Mouse (Mus musculus): ENCODE measurements at regions not wholly inside any gene's neighbourhood (a gene's known extent, or its start where the extent isn't known, plus 50 kb on each side); places are given as distances from the start of the nearest gene placed in this dataset.
A peak's percentile ranks its signal among the peaks of the same experiment; 100 is the strongest.

GRCm38 (mm10) chr3:77993700-77994099, 1292.6 kb downstream of the Rapgef2 start:
- 88% methylated on average over 1 of the region's 1 CpGs for WGBS
- no peak overlapping the region for H3K4me3 ChIP-seq (ENCODE audit: low read depth, low read length)
- no peak overlapping the region for H3K4me2 ChIP-seq (ENCODE audit: low read depth, low read length)
- no peak overlapping the region for H3K9ac ChIP-seq (replicated peaks; ENCODE audit: low read length)
- DNase-seq (ENCODE audit: low spot score) (no peak), ATAC-seq (replicated peaks; ENCODE audit: insufficient number of reproducible peaks, low FRiP score, low TSS enrichment, low read depth) (no peak)
- no peaks in the 10 kb centered on the region for H3K36me3 ChIP-seq (replicated peaks; ENCODE audit: control insufficient read depth, insufficient read depth, low read depth, low read length)
- H3K27ac ChIP-seq (replicated peaks; ENCODE audit: low read depth, low read length) = no peak overlapping the region
- H3K27me3 ChIP-seq (ENCODE audit: control insufficient read depth, insufficient read depth, low read length) = no peaks in the 10 kb centered on the region
- H3K4me1 ChIP-seq (ENCODE audit: control insufficient read depth, insufficient read depth, low read length) = no peaks in the 10 kb centered on the region
- H3K9me3 ChIP-seq (replicated peaks; ENCODE audit: control insufficient read depth, low read length) = no peaks in the 10 kb centered on the region

GRCm38 (mm10) chr3:77944801-77945200, 1341.5 kb downstream of the Rapgef2 start:
- Histone ChIP-seq H3K9ac (replicated peaks; ENCODE audit: low read length) (no peak overlapping the region), H3K4me1 (ENCODE audit: control insufficient read depth, insufficient read depth, low read length) (no peaks in the 10 kb centered on the region), H3K4me2 (ENCODE audit: low read depth, low read length) (no peak overlapping the region), H3K4me3 (ENCODE audit: low read depth, low read length) (no peak overlapping the region), H3K27me3 (ENCODE audit: control insufficient read depth, insufficient read depth, low read length) (no peaks in the 10 kb centered on the region), H3K27ac (replicated peaks; ENCODE audit: low read depth, low read length) (no peak overlapping the region), H3K36me3 (replicated peaks; ENCODE audit: control insufficient read depth, insufficient read depth, low read depth, low read length) (no peaks in the 10 kb centered on the region), H3K9me3 (replicated peaks; ENCODE audit: control insufficient read depth, low read length) (no peaks in the 10 kb centered on the region)
- no peak for ATAC-seq (replicated peaks; ENCODE audit: insufficient number of reproducible peaks, low FRiP score, low TSS enrichment, low read depth)
- WGBS = 80% methylated on average over 1 of the region's 1 CpGs
- DNase-seq (ENCODE audit: low spot score) = no peak

DNA sequence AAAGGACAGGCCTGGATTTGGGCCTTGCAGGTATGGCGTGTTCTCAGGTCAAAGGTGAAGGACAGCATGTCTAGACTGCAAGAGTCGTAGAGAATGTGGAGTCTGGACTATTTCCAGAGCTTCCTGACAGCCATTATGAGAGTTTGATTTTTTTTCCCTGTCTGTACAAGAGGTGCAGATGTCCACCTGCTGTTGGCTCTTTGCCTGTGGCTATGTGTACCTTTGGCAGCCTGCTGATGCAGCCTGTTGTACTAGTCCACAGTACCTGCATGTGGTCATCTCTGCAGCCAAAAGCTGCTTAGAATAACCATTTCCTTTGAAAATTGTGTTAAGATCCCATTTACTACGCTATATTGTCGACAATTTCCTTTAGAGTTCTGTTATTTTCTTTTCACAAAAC, 1389.1 kb downstream of the Rapgef2 start:
- ATAC-seq (replicated peaks; ENCODE audit: insufficient number of reproducible peaks, low FRiP score, low TSS enrichment, low read depth) = no peak
- H3K9me3 ChIP-seq (replicated peaks; ENCODE audit: control insufficient read depth, low read length) = no peaks in the 10 kb centered on the region
- H3K4me1 ChIP-seq (ENCODE audit: control insufficient read depth, insufficient read depth, low read length) = no peaks in the 10 kb centered on the region
- H3K36me3 ChIP-seq (replicated peaks; ENCODE audit: control insufficient read depth, insufficient read depth, low read depth, low read length) = no peaks in the 10 kb centered on the region
- 90% methylated on average over 4 of the region's 4 CpGs for WGBS
- H3K4me2 ChIP-seq (ENCODE audit: low read depth, low read length) = no peak overlapping the region
- no peak for DNase-seq (ENCODE audit: low spot score)
- H3K27me3 ChIP-seq (ENCODE audit: control insufficient read depth, insufficient read depth, low read length) = no peaks in the 10 kb centered on the region
- H3K9ac ChIP-seq (replicated peaks; ENCODE audit: low read length) = no peak overlapping the region
- no peak overlapping the region for H3K4me3 ChIP-seq (ENCODE audit: low read depth, low read length)
- H3K27ac ChIP-seq (replicated peaks; ENCODE audit: low read depth, low read length) = no peak overlapping the region

GRCm38 (mm10) chr3:77887634-77888033, 1398.7 kb downstream of the Rapgef2 start:
- H3K4me2 ChIP-seq (ENCODE audit: low read depth, low read length) = no peak overlapping the region
- no peaks in the 10 kb centered on the region for H3K9me3 ChIP-seq (replicated peaks; ENCODE audit: control insufficient read depth, low read length)
- no peak overlapping the region for H3K27ac ChIP-seq (replicated peaks; ENCODE audit: low read depth, low read length)
- ATAC-seq (replicated peaks; ENCODE audit: insufficient number of reproducible peaks, low FRiP score, low TSS enrichment, low read depth) (no peak), DNase-seq (ENCODE audit: low spot score) (no peak)
- H3K9ac ChIP-seq (replicated peaks; ENCODE audit: low read length) = no peak overlapping the region
- H3K27me3 ChIP-seq (ENCODE audit: control insufficient read depth, insufficient read depth, low read length) = no peaks in the 10 kb centered on the region
- H3K4me3 ChIP-seq (ENCODE audit: low read depth, low read length) = no peak overlapping the region
- WGBS = 90% methylated on average over 3 of the region's 3 CpGs
- no peaks in the 10 kb centered on the region for H3K4me1 ChIP-seq (ENCODE audit: control insufficient read depth, insufficient read depth, low read length)
- no peaks in the 10 kb centered on the region for H3K36me3 ChIP-seq (replicated peaks; ENCODE audit: control insufficient read depth, insufficient read depth, low read depth, low read length)

- Histone ChIP-seq H3K9ac (replicated peaks; ENCODE audit: low read length) (no peak overlapping the region), H3K4me2 (ENCODE audit: low read depth, low read length) (no peak overlapping the region), H3K36me3 (replicated peaks; ENCODE audit: control insufficient read depth, insufficient read depth, low read depth, low read length) (no peaks in the 10 kb centered on the region), H3K9me3 (replicated peaks; ENCODE audit: control insufficient read depth, low read length) (no peaks in the 10 kb centered on the region), H3K27me3 (ENCODE audit: control insufficient read depth, insufficient read depth, low read length) (no peaks in the 10 kb centered on the region), H3K4me3 (ENCODE audit: low read depth, low read length) (no peak overlapping the region), H3K4me1 (ENCODE audit: control insufficient read depth, insufficient read depth, low read length) (no peaks in the 10 kb centered on the region), H3K27ac (replicated peaks; ENCODE audit: low read depth, low read length) (no peak overlapping the region)
- ATAC-seq (replicated peaks; ENCODE audit: insufficient number of reproducible peaks, low FRiP score, low TSS enrichment, low read depth) = no peak
- peak; percentile 11 for DNase-seq (ENCODE audit: low spot score)
- 62% methylated on average over 3 of the region's 3 CpGs for WGBS
Observed at GRCm38 (mm10) chr3:77848717-77849241, 1437.5 kb downstream of the Rapgef2 start.

DNA sequence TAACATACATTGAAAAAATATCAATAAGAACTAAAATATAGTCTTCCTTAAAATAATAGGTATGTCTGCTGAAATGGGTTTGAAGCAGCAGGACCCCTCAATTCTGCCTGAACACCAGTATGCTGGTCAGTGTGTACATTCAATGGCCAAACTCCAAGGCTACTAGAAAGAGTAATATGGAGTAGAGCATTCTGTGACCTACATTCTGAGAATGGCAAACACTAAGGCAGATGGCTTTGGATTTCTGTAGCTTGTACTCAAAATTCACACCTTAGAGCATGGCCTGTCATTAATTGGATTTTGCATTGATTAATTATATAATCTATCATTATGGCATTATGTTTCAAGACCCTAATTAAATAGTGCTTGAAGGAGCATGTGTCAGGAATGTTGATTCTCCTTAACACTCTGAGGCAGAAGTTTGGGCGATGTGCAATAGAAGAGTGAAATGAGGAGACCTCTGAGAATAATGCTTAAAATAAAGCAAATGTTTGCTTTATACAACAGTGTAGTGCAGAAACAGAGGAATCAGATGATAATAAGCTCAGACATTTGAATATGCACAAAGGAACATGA, 1454.0 kb downstream of the Rapgef2 start:
- no peaks in the 10 kb centered on the region for H3K4me1 ChIP-seq (ENCODE audit: control insufficient read depth, insufficient read depth, low read length)
- H3K36me3 ChIP-seq (replicated peaks; ENCODE audit: control insufficient read depth, insufficient read depth, low read depth, low read length) = no peaks in the 10 kb centered on the region
- H3K4me2 ChIP-seq (ENCODE audit: low read depth, low read length) = no peak overlapping the region
- ATAC-seq (replicated peaks; ENCODE audit: insufficient number of reproducible peaks, low FRiP score, low TSS enrichment, low read depth) = no peak
- no peak for DNase-seq (ENCODE audit: low spot score)
- no peak overlapping the region for H3K4me3 ChIP-seq (ENCODE audit: low read depth, low read length)
- H3K27ac ChIP-seq (replicated peaks; ENCODE audit: low read depth, low read length) = no peak overlapping the region
- WGBS = 84% methylated on average over 1 of the region's 1 CpGs
- H3K9ac ChIP-seq (replicated peaks; ENCODE audit: low read length) = no peak overlapping the region
- no peaks in the 10 kb centered on the region for H3K9me3 ChIP-seq (replicated peaks; ENCODE audit: control insufficient read depth, low read length)
- no peaks in the 10 kb centered on the region for H3K27me3 ChIP-seq (ENCODE audit: control insufficient read depth, insufficient read depth, low read length)

DNA sequence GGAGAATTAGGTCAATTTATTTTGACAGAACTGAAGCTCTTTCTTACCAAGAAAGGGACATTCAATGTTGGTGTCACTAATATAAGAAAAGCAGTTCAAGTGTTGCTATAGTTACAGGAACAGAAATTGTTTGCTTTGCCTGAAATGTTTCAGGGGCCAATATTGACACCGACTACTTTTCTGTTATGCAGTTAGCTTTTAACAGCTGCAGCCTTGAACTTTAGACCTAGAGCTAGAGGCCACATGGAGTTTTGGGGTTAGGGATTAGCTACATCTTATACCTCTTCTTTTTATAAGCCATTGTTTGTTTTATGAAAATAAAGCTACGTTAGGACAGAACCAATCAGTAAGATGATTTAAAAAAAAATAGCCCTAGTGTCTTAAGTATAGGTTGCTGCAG, 1454.6 kb downstream of the Rapgef2 start:
- no peak overlapping the region for H3K27ac ChIP-seq (replicated peaks; ENCODE audit: low read depth, low read length)
- 67% methylated on average over 2 of the region's 2 CpGs for WGBS
- ATAC-seq (replicated peaks; ENCODE audit: insufficient number of reproducible peaks, low FRiP score, low TSS enrichment, low read depth) = no peak
- no peak for DNase-seq (ENCODE audit: low spot score)
- H3K4me1 ChIP-seq (ENCODE audit: control insufficient read depth, insufficient read depth, low read length) = no peaks in the 10 kb centered on the region
- no peaks in the 10 kb centered on the region for H3K9me3 ChIP-seq (replicated peaks; ENCODE audit: control insufficient read depth, low read length)
- H3K27me3 ChIP-seq (ENCODE audit: control insufficient read depth, insufficient read depth, low read length) = no peaks in the 10 kb centered on the region
- no peaks in the 10 kb centered on the region for H3K36me3 ChIP-seq (replicated peaks; ENCODE audit: control insufficient read depth, insufficient read depth, low read depth, low read length)
- H3K4me2 ChIP-seq (ENCODE audit: low read depth, low read length) = no peak overlapping the region
- H3K4me3 ChIP-seq (ENCODE audit: low read depth, low read length) = no peak overlapping the region
- H3K9ac ChIP-seq (replicated peaks; ENCODE audit: low read length) = no peak overlapping the region

- ATAC-seq (replicated peaks; ENCODE audit: insufficient number of reproducible peaks, low FRiP score, low TSS enrichment, low read depth) (no peak), DNase-seq (ENCODE audit: low spot score) (no peak)
- no peak overlapping the region for H3K4me3 ChIP-seq (ENCODE audit: low read depth, low read length)
- H3K27me3 ChIP-seq (ENCODE audit: control insufficient read depth, insufficient read depth, low read length) = no peaks in the 10 kb centered on the region
- no peaks in the 10 kb centered on the region for H3K36me3 ChIP-seq (replicated peaks; ENCODE audit: control insufficient read depth, insufficient read depth, low read depth, low read length)
- H3K27ac ChIP-seq (replicated peaks; ENCODE audit: low read depth, low read length) = no peak overlapping the region
- 70% methylated on average over 4 of the region's 4 CpGs for WGBS
- H3K9me3 ChIP-seq (replicated peaks; ENCODE audit: control insufficient read depth, low read length) = no peaks in the 10 kb centered on the region
- no peaks in the 10 kb centered on the region for H3K4me1 ChIP-seq (ENCODE audit: control insufficient read depth, insufficient read depth, low read length)
- H3K4me2 ChIP-seq (ENCODE audit: low read depth, low read length) = no peak overlapping the region
- no peak overlapping the region for H3K9ac ChIP-seq (replicated peaks; ENCODE audit: low read length)
Observed at GRCm38 (mm10) chr3:77831256-77831655, 1455.1 kb downstream of the Rapgef2 start.

Data from embryonic facial prominence, embryonic 11.5 days (tissue).